Mouse (Mus musculus) neural tube, embryonic 14.5 days (tissue): ENCODE measurements around the gene Cstf2. TPM values are rescaled to one million over a fixed set of nuclear protein-coding genes. Genes with fewer than 3 reads are reported as not detected.
A peak's percentile ranks its signal among the peaks of the same experiment; 100 is the strongest.

Source experiments
- ATAC-seq: fragments of 200-750 bp; cut with Nextera tagmentation; 2 replicates; pipeline ENCODE4 v1.8.0; 2017; ENCODE audit warnings: low read depth, mild to moderate bottlenecking, moderate TSS enrichment, moderate library complexity
- H3K27ac ChIP-seq: fragments of 300-500 bp; sonication (generic); 2 replicates; pipeline ENCODE4 v1.5.1; 2014; ENCODE audit warnings: low read depth, mild to moderate bottlenecking, control low read depth, low read length, moderate library complexity, mixed read lengths
- H3K27me3 ChIP-seq: fragments of 300-500 bp; sonication (generic); 2 replicates; pipeline ENCODE4 v1.6.1; 2014; ENCODE audit warnings: low read length; ENCODE audit not compliant: control insufficient read depth, insufficient read depth
- H3K36me3 ChIP-seq: fragments of 300-500 bp; sonication (generic); 2 replicates; pipeline ENCODE4 v1.6.1; 2014; ENCODE audit warnings: low read length, mixed read lengths; ENCODE audit not compliant: control insufficient read depth, insufficient read depth
- H3K4me1 ChIP-seq: fragments of 300-500 bp; sonication (generic); 2 replicates; pipeline ENCODE4 v1.6.1; 2014; ENCODE audit warnings: low read length; ENCODE audit not compliant: control insufficient read depth, insufficient read depth
- H3K4me2 ChIP-seq: fragments of 300-500 bp; sonication (generic); 2 replicates; pipeline ENCODE4 v1.6.1; 2014; ENCODE audit warnings: mild to moderate bottlenecking, low read depth, low read length, control low read depth
- H3K4me3 ChIP-seq: fragments of 300-500 bp; sonication (generic); 2 replicates; pipeline ENCODE4 v1.5.1; 2014; ENCODE audit warnings: low read depth, low read length, control low read depth, mixed read lengths
- H3K9ac ChIP-seq: fragments of 300-500 bp; sonication (generic); replicated peaks from 2 replicates; pipeline ENCODE4 v1.6.1; 2014; ENCODE audit warnings: low read depth, mild to moderate bottlenecking, control low read depth, low read length, mixed read lengths
- H3K9me3 ChIP-seq: fragments of 300-500 bp; sonication (generic); 2 replicates; pipeline ENCODE4 v1.6.1; 2016; ENCODE audit warnings: low read length; ENCODE audit not compliant: control insufficient read depth
- WGBS: fragments of 180-500 bp; shearing (Covaris S2); extraction: QIAGEN DNeasy Blood & Tissue Kit; methylation state at CpG from one replicate; pipeline ENCODE4 v1.1.7; 2014; 5-methylcytosine and 5-hydroxymethylcytosine counted together
- polyA plus RNA-seq: library from polyadenylated mRNA; unstranded; fragments of >200 nt; fragmentation: Nextera tagmentation; extraction: Ambion mirVana; gene quantifications from 2 replicates; pipeline ENCODE4 v1.2.1, GENCODE M21; 2014

Cstf2 gene
- 82.5 and 84.9 TPM in 2 replicates for polyA plus RNA-seq

- peak; percentile 98 for ATAC-seq
- H3K9me3 ChIP-seq, result no peaks in the 10 kb centered on the region
- no peaks in the 10 kb centered on the region for H3K4me1 ChIP-seq
- WGBS, result 17% methylated on average over 66 of the region's 77 CpGs
- H3K4me3 ChIP-seq, result peak within 1 kb of the TSS; percentile 49
- H3K27ac ChIP-seq, result peak within 1 kb of the TSS; percentile 80
- H3K4me2 ChIP-seq, result peak within 1 kb of the TSS; percentile 43
- H3K36me3 ChIP-seq, result no peaks in the 10 kb centered on the region
- no peaks in the 10 kb centered on the region for H3K27me3 ChIP-seq
- H3K9ac ChIP-seq, result peak within 1 kb of the TSS; percentile 65
These were observed at the start of gene Cstf2 for GRCm38 (mm10) chrX:134058987-134059712. TSS of gene Cstf2 (plus strand) at chrX:134059187.

GRCm38 (mm10) chrX:134019005-134019404 is 40.0 kb upstream of the Cstf2 start:
- H3K27ac ChIP-seq, result no peak overlapping the region
- no peaks in the 10 kb centered on the region for H3K36me3 ChIP-seq
- WGBS, result 13% methylated on average over 9 of the region's 9 CpGs
- peak; percentile 90; the same call in 1 of the 2 replicates for ATAC-seq
- no peaks in the 10 kb centered on the region for H3K4me1 ChIP-seq
- H3K9me3 ChIP-seq, result no peaks in the 10 kb centered on the region
- no peak overlapping the region for H3K4me2 ChIP-seq
- no peaks in the 10 kb centered on the region for H3K27me3 ChIP-seq
- no peak overlapping the region for H3K9ac ChIP-seq
- no peak overlapping the region for H3K4me3 ChIP-seq

GRCm38 (mm10) chrX:134020664-134021063 is 38.3 kb upstream of the Cstf2 start:
- no peak for ATAC-seq
- Histone ChIP-seq H3K9ac (no peak overlapping the region), H3K4me3 (no peak overlapping the region), H3K4me2 (no peak overlapping the region), H3K27ac (no peak overlapping the region), H3K27me3 (no peaks in the 10 kb centered on the region), H3K9me3 (no peaks in the 10 kb centered on the region), H3K4me1 (no peaks in the 10 kb centered on the region), H3K36me3 (no peaks in the 10 kb centered on the region)
- 36% methylated on average over 5 of the region's 5 CpGs for WGBS

GRCm38 (mm10) chrX:134048994-134049393 is 10.0 kb upstream of the Cstf2 start:
- Histone ChIP-seq H3K9me3 (no peaks in the 10 kb centered on the region), H3K9ac (no peak overlapping the region), H3K27me3 (no peaks in the 10 kb centered on the region), H3K4me3 (no peak overlapping the region), H3K4me1 (no peaks in the 10 kb centered on the region), H3K4me2 (no peak overlapping the region), H3K27ac (no peak overlapping the region), H3K36me3 (no peaks in the 10 kb centered on the region)
- WGBS, result 70% methylated on average over 1 of the region's 1 CpGs
- no peak for ATAC-seq

- Histone ChIP-seq H3K4me3 (no peak overlapping the region), H3K4me1 (no peaks in the 10 kb centered on the region), H3K9ac (no peak overlapping the region), H3K27me3 (no peaks in the 10 kb centered on the region), H3K9me3 (no peaks in the 10 kb centered on the region), H3K27ac (no peak overlapping the region), H3K36me3 (no peaks in the 10 kb centered on the region), H3K4me2 (no peak overlapping the region)
- WGBS, result 66% methylated on average over 2 of the region's 2 CpGs
- no peak for ATAC-seq
These were observed 2.1 kb upstream of the Cstf2 start for GRCm38 (mm10) chrX:134056897-134057296.

- Histone ChIP-seq H3K4me2 (peak overlapping the region; percentile 26; the same call in 1 of the 2 replicates), H3K36me3 (no peaks in the 10 kb centered on the region), H3K27me3 (no peaks in the 10 kb centered on the region), H3K4me3 (peak overlapping the region; percentile 49; the same call in 1 of the 2 replicates), H3K27ac (peak overlapping the region; percentile 34; the same call in 1 of the 2 replicates), H3K9ac (0 out of 2 replicates have a peak overlapping the region, but pooled peaks have one; percentile 65), H3K9me3 (no peaks in the 10 kb centered on the region), H3K4me1 (no peaks in the 10 kb centered on the region)
- WGBS, result 78% methylated on average over 14 of the region's 14 CpGs
- ATAC-seq, result peak; percentile 5; the same call in 1 of the 2 replicates
These were observed 729 bp upstream of the Cstf2 start for GRCm38 (mm10) chrX:134058040-134058875.

- no peaks in the 10 kb centered on the region for H3K9me3 ChIP-seq
- peak overlapping the region; percentile 80 for H3K27ac ChIP-seq
- ATAC-seq, result peak; percentile 4; the same call in 1 of the 2 replicates
- WGBS, result 15% methylated on average over 10 of the region's 10 CpGs
- H3K4me2 ChIP-seq, result peak overlapping the region; percentile 43
- H3K36me3 ChIP-seq, result no peaks in the 10 kb centered on the region
- H3K9ac ChIP-seq, result peak overlapping the region; percentile 65
- no peaks in the 10 kb centered on the region for H3K4me1 ChIP-seq
- H3K27me3 ChIP-seq, result no peaks in the 10 kb centered on the region
- peak overlapping the region; percentile 49 for H3K4me3 ChIP-seq
These were observed 777 bp downstream of the Cstf2 start for GRCm38 (mm10) chrX:134059764-134060163.

- H3K9ac ChIP-seq, result no peak overlapping the region
- ATAC-seq, result no peak
- H3K27ac ChIP-seq, result no peak overlapping the region
- H3K4me3 ChIP-seq, result no peak overlapping the region
- H3K9me3 ChIP-seq, result no peaks in the 10 kb centered on the region
- no peaks in the 10 kb centered on the region for H3K36me3 ChIP-seq
- no peaks in the 10 kb centered on the region for H3K4me1 ChIP-seq
- no peaks in the 10 kb centered on the region for H3K27me3 ChIP-seq
- H3K4me2 ChIP-seq, result no peak overlapping the region
- 50% methylated on average over 1 of the region's 1 CpGs for WGBS
These were observed 26.5 kb downstream of the Cstf2 start for GRCm38 (mm10) chrX:134085453-134085852.

GRCm38 (mm10) chrX:134102641-134103040 is 43.7 kb downstream of the Cstf2 start:
- Histone ChIP-seq H3K27ac (no peak overlapping the region), H3K4me3 (no peak overlapping the region), H3K4me1 (no peaks in the 10 kb centered on the region), H3K36me3 (no peaks in the 10 kb centered on the region), H3K9me3 (no peaks in the 10 kb centered on the region), H3K9ac (no peak overlapping the region), H3K27me3 (no peaks in the 10 kb centered on the region), H3K4me2 (no peak overlapping the region)
- WGBS, result 61% methylated on average over 2 of the region's 2 CpGs
- ATAC-seq, result no peak
